Mouse (Mus musculus): ENCODE measurements at regions not wholly inside any gene's neighbourhood (a gene's known extent, or its start where the extent isn't known, plus 50 kb on each side); places are given as distances from the start of the nearest gene placed in this dataset.

DNA sequence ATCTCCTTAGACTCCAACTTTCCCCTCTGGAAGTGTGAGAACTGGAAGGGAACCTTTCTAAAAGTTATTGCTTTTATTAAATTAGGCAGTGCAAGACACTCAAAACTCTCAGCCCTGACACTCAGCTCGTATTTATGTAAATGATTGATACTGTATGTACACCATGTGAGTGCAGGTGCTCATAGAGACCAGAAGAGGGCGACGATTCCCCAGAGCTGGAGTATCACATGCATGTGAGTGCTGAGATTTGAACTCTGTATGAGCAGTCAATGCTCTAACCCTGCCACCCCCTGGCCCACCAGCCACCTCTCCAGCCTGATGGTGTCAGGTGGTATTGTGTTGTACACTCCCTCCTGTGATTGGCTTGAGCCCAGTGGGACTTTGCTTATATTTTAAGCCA, 407.8 kb downstream of the Tmem132b start:
- 91% methylated on average over 3 of the region's 3 CpGs for WGBS
- Histone ChIP-seq H3K27ac (replicated peaks) (no peak overlapping the region), H3K36me3 (no peaks in the 10 kb centered on the region)

GRCm38 (mm10) chr5:125946729-125947128, 415.2 kb downstream of the Tmem132b start:
- Histone ChIP-seq H3K4me3 (no peak overlapping the region), H3K27me3 (ENCODE audit: low read depth, poor library complexity, severe bottlenecking) (no peaks in the 10 kb centered on the region), H3K36me3 (no peaks in the 10 kb centered on the region), H3K4me1 (no peaks in the 10 kb centered on the region), H3K9me3 (replicated peaks) (no peaks in the 10 kb centered on the region), H3K27ac (replicated peaks) (no peak overlapping the region)
- DNase-seq (ENCODE audit: low spot score), result no peak
- 93% methylated on average over 4 of the region's 4 CpGs for WGBS

More for the DNA sequence above, 407.8 kb downstream of the Tmem132b start:
- no peak for DNase-seq (ENCODE audit: low spot score)
- Histone ChIP-seq H3K4me1 (no peaks in the 10 kb centered on the region), H3K27me3 (ENCODE audit: low read depth, poor library complexity, severe bottlenecking) (no peaks in the 10 kb centered on the region), H3K9me3 (replicated peaks) (peaks cover 5% of the 10 kb centered on the region), H3K4me3 (no peak overlapping the region)

- H3K9me3 ChIP-seq (replicated peaks), result no peaks in the 10 kb centered on the region
- no peak for DNase-seq (ENCODE audit: low spot score)
- H3K27ac ChIP-seq (replicated peaks), result no peak overlapping the region
- H3K36me3 ChIP-seq, result no peaks in the 10 kb centered on the region
- no peak overlapping the region for H3K4me3 ChIP-seq
- 81% methylated on average over 6 of the region's 6 CpGs for WGBS
- H3K27me3 ChIP-seq (ENCODE audit: low read depth, poor library complexity, severe bottlenecking), result no peaks in the 10 kb centered on the region
- no peaks in the 10 kb centered on the region for H3K4me1 ChIP-seq
Measured at GRCm38 (mm10) chr5:125951641-125952040, 420.1 kb downstream of the Tmem132b start.

- DNase-seq (ENCODE audit: low spot score), result peak; percentile 15
- Histone ChIP-seq H3K36me3 (no peaks in the 10 kb centered on the region), H3K27ac (replicated peaks) (no peak overlapping the region), H3K27me3 (ENCODE audit: low read depth, poor library complexity, severe bottlenecking) (no peaks in the 10 kb centered on the region), H3K4me3 (no peak overlapping the region), H3K9me3 (replicated peaks) (no peaks in the 10 kb centered on the region), H3K4me1 (no peaks in the 10 kb centered on the region)
- 77% methylated on average over 8 of the region's 8 CpGs for WGBS
Measured at GRCm38 (mm10) chr5:125964039-125964438, 432.5 kb downstream of the Tmem132b start.

DNA sequence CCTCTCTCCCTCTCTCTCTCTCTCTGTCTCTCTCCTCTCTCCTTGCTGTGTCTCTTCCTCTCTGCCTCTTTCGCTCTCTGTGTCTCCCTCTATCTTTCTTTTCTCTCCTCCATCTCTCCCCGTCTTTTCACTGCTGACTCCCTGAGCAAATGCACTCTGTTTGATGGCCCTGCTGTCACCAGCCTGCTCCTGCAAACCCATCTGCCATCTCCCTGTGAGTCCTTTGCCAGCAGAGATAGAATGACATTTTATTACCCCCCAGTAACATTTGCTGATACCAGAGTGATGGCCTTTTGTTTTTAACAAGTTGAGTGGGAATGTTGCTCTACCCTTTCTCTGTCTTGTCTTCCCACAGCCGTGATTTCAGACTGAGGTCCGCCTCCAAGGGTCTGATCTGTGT, 436.6 kb downstream of the Tmem132b start:
- no peak overlapping the region for H3K4me3 ChIP-seq
- WGBS, result 83% methylated on average over 4 of the region's 4 CpGs
- no peaks in the 10 kb centered on the region for H3K9me3 ChIP-seq (replicated peaks)
- no peak for DNase-seq (ENCODE audit: low spot score)
- H3K36me3 ChIP-seq, result no peaks in the 10 kb centered on the region
- no peaks in the 10 kb centered on the region for H3K4me1 ChIP-seq
- H3K27me3 ChIP-seq (ENCODE audit: low read depth, poor library complexity, severe bottlenecking), result no peaks in the 10 kb centered on the region
- H3K27ac ChIP-seq (replicated peaks), result no peak overlapping the region

DNA sequence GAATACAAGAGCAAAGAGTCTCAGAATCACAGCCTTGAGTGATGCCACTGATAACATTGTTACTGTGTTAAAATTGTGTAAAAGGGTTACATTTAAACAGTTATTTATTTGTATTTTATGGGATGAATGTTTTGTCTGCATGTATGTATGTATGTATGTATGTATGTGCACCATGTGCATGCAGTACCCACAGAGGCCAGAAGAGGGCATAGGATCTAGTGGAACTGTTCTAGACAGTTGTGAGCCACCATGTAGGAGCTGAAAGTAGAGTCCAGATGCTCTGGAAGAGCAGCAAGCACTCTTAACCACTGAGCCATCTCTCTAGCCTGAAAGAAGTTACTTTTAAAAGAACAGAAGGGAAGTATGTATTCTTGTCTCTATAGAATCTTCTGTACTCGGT, 442.5 kb downstream of the Tmem132b start:
- no peak overlapping the region for H3K27ac ChIP-seq (replicated peaks)
- DNase-seq (ENCODE audit: low spot score), result no peak
- 92% methylated on average over 1 of the region's 1 CpGs for WGBS
- H3K36me3 ChIP-seq, result no peaks in the 10 kb centered on the region
- H3K4me1 ChIP-seq, result no peaks in the 10 kb centered on the region
- H3K27me3 ChIP-seq (ENCODE audit: low read depth, poor library complexity, severe bottlenecking), result no peaks in the 10 kb centered on the region
- no peak overlapping the region for H3K4me3 ChIP-seq
- peaks cover 15% of the 10 kb centered on the region for H3K9me3 ChIP-seq (replicated peaks)

GRCm38 (mm10) chr5:125979801-125980200, 448.2 kb downstream of the Tmem132b start:
- Histone ChIP-seq H3K9me3 (replicated peaks) (peaks cover 7% of the 10 kb centered on the region; the same call in 1 of the 2 replicates), H3K27me3 (ENCODE audit: low read depth, poor library complexity, severe bottlenecking) (no peaks in the 10 kb centered on the region), H3K4me3 (no peak overlapping the region), H3K27ac (replicated peaks) (no peak overlapping the region), H3K36me3 (no peaks in the 10 kb centered on the region), H3K4me1 (peaks cover 3% of the 10 kb centered on the region)
- no peak for DNase-seq (ENCODE audit: low spot score)
- WGBS, result 91% methylated on average over 6 of the region's 6 CpGs

GRCm38 (mm10) chr5:125985356-125985755, 453.8 kb downstream of the Tmem132b start:
- Histone ChIP-seq H3K27me3 (ENCODE audit: low read depth, poor library complexity, severe bottlenecking) (no peaks in the 10 kb centered on the region), H3K36me3 (no peaks in the 10 kb centered on the region), H3K4me1 (peaks cover 12% of the 10 kb centered on the region), H3K4me3 (no peak overlapping the region), H3K9me3 (replicated peaks) (no peaks in the 10 kb centered on the region; the same call in 1 of the 2 replicates), H3K27ac (replicated peaks) (no peak overlapping the region)
- DNase-seq (ENCODE audit: low spot score), result no peak

DNA sequence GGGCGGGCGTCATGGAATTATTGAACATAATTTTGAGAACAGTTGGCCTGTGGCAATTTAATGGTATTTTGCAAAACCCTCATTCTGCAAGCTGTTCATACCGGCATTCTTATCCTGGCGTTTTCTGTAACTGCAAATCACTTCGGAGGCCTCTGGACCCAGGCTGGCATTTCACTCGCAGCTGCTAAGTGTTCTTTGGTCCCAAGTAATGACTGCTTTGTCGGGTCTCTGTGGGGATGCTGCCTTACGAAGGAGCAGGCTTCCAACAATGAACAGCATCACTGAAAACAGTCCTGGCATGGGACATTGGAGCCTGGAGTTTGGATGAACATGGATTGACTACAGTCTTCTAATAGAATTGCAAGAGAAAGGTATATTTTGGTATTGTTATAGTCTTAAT, 465.6 kb downstream of the Tmem132b start:
- Histone ChIP-seq H3K4me1 (no peaks in the 10 kb centered on the region), H3K27me3 (ENCODE audit: low read depth, poor library complexity, severe bottlenecking) (no peaks in the 10 kb centered on the region), H3K36me3 (no peaks in the 10 kb centered on the region), H3K4me3 (no peak overlapping the region), H3K27ac (replicated peaks) (no peak overlapping the region), H3K9me3 (replicated peaks) (peaks cover 3% of the 10 kb centered on the region; the same call in 1 of the 2 replicates)
- DNase-seq (ENCODE audit: low spot score), result no peak
- 44% methylated on average over 8 of the region's 8 CpGs for WGBS

- Histone ChIP-seq H3K9me3 (replicated peaks) (no peaks in the 10 kb centered on the region), H3K27me3 (ENCODE audit: low read depth, poor library complexity, severe bottlenecking) (no peaks in the 10 kb centered on the region), H3K4me3 (no peak overlapping the region), H3K27ac (replicated peaks) (no peak overlapping the region), H3K36me3 (no peaks in the 10 kb centered on the region), H3K4me1 (peaks cover 5% of the 10 kb centered on the region; the same call in 1 of the 2 replicates)
- 89% methylated on average over 4 of the region's 4 CpGs for WGBS
- DNase-seq (ENCODE audit: low spot score), result no peak
Measured at GRCm38 (mm10) chr5:126007871-126008270, 476.3 kb downstream of the Tmem132b start.

DNA sequence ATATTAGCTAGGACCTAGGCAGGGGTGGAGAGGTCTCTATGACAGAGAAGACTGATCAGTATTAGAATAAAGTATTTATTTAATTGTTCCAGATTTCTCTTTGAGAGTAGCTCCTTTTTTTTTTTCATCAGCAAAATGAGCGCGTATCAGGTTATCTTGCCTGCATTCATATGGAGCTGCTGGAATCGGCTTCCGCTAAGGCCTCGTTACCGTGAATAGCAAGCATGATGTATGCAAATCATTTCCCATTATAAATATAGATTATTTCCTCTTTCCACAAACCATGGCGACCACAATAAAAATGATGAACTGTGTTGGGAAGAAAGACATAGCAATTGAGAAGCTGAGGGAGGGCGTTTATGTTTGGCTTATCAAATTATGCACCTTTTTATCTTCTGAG, 476.7 kb downstream of the Tmem132b start:
- Histone ChIP-seq H3K4me3 (no peak overlapping the region), H3K27me3 (ENCODE audit: low read depth, poor library complexity, severe bottlenecking) (no peaks in the 10 kb centered on the region), H3K4me1 (peaks cover 5% of the 10 kb centered on the region; the same call in 1 of the 2 replicates), H3K36me3 (no peaks in the 10 kb centered on the region), H3K27ac (replicated peaks) (no peak overlapping the region), H3K9me3 (replicated peaks) (no peaks in the 10 kb centered on the region)
- WGBS, result 96% methylated on average over 8 of the region's 8 CpGs
- no peak for DNase-seq (ENCODE audit: low spot score)

GRCm38 (mm10) chr5:126019781-126020180, 488.2 kb downstream of the Tmem132b start:
- Histone ChIP-seq H3K9me3 (replicated peaks) (no peaks in the 10 kb centered on the region), H3K4me3 (no peak overlapping the region), H3K27ac (replicated peaks) (no peak overlapping the region), H3K4me1 (peaks cover 10% of the 10 kb centered on the region), H3K27me3 (ENCODE audit: low read depth, poor library complexity, severe bottlenecking) (no peaks in the 10 kb centered on the region), H3K36me3 (no peaks in the 10 kb centered on the region)
- no peak for DNase-seq (ENCODE audit: low spot score)
- 95% methylated on average over 8 of the region's 8 CpGs for WGBS

DNA sequence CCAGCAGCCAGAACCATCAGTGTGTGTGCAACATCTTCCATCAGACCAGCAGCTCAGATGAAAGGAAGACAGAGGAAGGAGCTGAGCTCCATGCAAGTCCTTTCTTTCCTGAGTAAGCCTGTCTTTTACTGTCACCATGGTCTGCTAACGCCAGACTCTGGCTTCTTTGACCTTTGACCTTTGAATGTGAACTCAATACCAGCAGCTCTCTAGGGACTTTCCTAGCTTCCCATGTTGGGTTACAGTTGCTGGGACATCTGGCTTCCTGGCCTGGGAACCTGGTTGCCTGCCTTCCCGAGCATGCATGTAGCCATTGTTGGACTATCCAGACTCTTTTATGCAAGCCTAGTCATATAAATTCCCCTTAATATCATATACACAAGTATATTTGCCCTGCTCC, 492.3 kb downstream of the Tmem132b start:
- Histone ChIP-seq H3K36me3 (no peaks in the 10 kb centered on the region), H3K4me1 (peaks cover 10% of the 10 kb centered on the region)
- DNase-seq (ENCODE audit: low spot score), result peak; percentile 12

GRCm38 (mm10) chr5:126034846-126035245, 503.3 kb downstream of the Tmem132b start:
- H3K36me3 ChIP-seq, result no peaks in the 10 kb centered on the region
- H3K27me3 ChIP-seq (ENCODE audit: low read depth, poor library complexity, severe bottlenecking), result no peaks in the 10 kb centered on the region
- 84% methylated on average over 1 of the region's 1 CpGs for WGBS

More for the DNA sequence above, 492.3 kb downstream of the Tmem132b start:
- Histone ChIP-seq H3K9me3 (replicated peaks) (no peaks in the 10 kb centered on the region), H3K27me3 (ENCODE audit: low read depth, poor library complexity, severe bottlenecking) (no peaks in the 10 kb centered on the region), H3K27ac (replicated peaks) (no peak overlapping the region), H3K4me3 (no peak overlapping the region)
- WGBS, result 35% methylated on average over 2 of the region's 2 CpGs

More at GRCm38 (mm10) chr5:126034846-126035245, 503.3 kb downstream of the Tmem132b start:
- Histone ChIP-seq H3K4me3 (no peak overlapping the region), H3K9me3 (replicated peaks) (peaks cover 4% of the 10 kb centered on the region), H3K27ac (replicated peaks) (peak overlapping the region; percentile 17; the same call in 1 of the 2 replicates), H3K4me1 (peaks cover 16% of the 10 kb centered on the region)
- no peak for DNase-seq (ENCODE audit: low spot score)
